In genomic region chr6:47995661-47996060, GRCm38 (mm10) we compare ENCODE assay signal across 17 mouse cellular contexts.
"Had no signal": no experiment of that assay in that cellular context is flagged by ENCODE, and none has a peak within 500 bp of the region (broad histone marks: within the 10 kb centered on the region; RNA-seq: fewer than 3 reads in every experiment).

No protein-coding gene starts in this region.

- H3K4me2 ChIP-seq: liver, embryonic 13.5 days; liver, embryonic 15.5 days; lung, embryonic 15.5 days; midbrain, embryonic 11.5 days; midbrain, embryonic 13.5 days; midbrain, embryonic 15.5 days; neural tube, embryonic 12.5 days; stomach, embryonic 15.5 days had no signal

- DNase-seq: liver, embryonic 13.5 days; liver, postnatal 0 days; lung, postnatal 36 days; right cerebral cortex, postnatal 14 days; thymus, adult 2 months; thymus, postnatal 25 days; thymus, postnatal 4 days had no signal

- H3K9me3 ChIP-seq: liver, embryonic 13.5 days; liver, embryonic 15.5 days; lung, embryonic 15.5 days; midbrain, embryonic 13.5 days; midbrain, embryonic 15.5 days; neural tube, embryonic 12.5 days; stomach, embryonic 15.5 days had no signal

- H3K36me3 ChIP-seq: liver, embryonic 13.5 days; liver, embryonic 15.5 days; lung, embryonic 15.5 days; midbrain, embryonic 13.5 days; midbrain, embryonic 15.5 days; neural tube, embryonic 12.5 days; stomach, embryonic 15.5 days had no signal

- H3K27me3 ChIP-seq: liver, embryonic 13.5 days; liver, embryonic 15.5 days; lung, embryonic 15.5 days; midbrain, embryonic 13.5 days; midbrain, embryonic 15.5 days; neural tube, embryonic 12.5 days; stomach, embryonic 15.5 days had no signal

- ATAC-seq: liver, postnatal 0 days; midbrain, embryonic 13.5 days; midbrain, embryonic 15.5 days had no signal

- H3K27ac ChIP-seq: liver, embryonic 13.5 days; liver, embryonic 15.5 days; lung, embryonic 15.5 days; macrophage; midbrain, embryonic 13.5 days; midbrain, embryonic 15.5 days; neural tube, embryonic 12.5 days; stomach, embryonic 15.5 days; stomach, postnatal 0 days had no signal

- H3K9ac ChIP-seq: liver, embryonic 13.5 days; liver, embryonic 15.5 days; liver, postnatal 0 days; lung, embryonic 15.5 days; midbrain, embryonic 13.5 days; midbrain, embryonic 15.5 days; neural tube, embryonic 12.5 days; stomach, embryonic 15.5 days had no signal

- H3K4me1 ChIP-seq: liver, embryonic 13.5 days; liver, embryonic 15.5 days; lung, embryonic 15.5 days; midbrain, embryonic 13.5 days; midbrain, embryonic 15.5 days; neural tube, embryonic 12.5 days; stomach, embryonic 15.5 days had no signal

- H3K4me3 ChIP-seq: liver, embryonic 13.5 days; liver, embryonic 15.5 days; lung, embryonic 15.5 days; megakaryocyte, embryonic 14.5 days; midbrain, embryonic 13.5 days; midbrain, embryonic 15.5 days; neural tube, embryonic 12.5 days; stomach, embryonic 15.5 days had no signal
